Mouse (Mus musculus): ENCODE data around the gene Rps6kb2.

DNA sequence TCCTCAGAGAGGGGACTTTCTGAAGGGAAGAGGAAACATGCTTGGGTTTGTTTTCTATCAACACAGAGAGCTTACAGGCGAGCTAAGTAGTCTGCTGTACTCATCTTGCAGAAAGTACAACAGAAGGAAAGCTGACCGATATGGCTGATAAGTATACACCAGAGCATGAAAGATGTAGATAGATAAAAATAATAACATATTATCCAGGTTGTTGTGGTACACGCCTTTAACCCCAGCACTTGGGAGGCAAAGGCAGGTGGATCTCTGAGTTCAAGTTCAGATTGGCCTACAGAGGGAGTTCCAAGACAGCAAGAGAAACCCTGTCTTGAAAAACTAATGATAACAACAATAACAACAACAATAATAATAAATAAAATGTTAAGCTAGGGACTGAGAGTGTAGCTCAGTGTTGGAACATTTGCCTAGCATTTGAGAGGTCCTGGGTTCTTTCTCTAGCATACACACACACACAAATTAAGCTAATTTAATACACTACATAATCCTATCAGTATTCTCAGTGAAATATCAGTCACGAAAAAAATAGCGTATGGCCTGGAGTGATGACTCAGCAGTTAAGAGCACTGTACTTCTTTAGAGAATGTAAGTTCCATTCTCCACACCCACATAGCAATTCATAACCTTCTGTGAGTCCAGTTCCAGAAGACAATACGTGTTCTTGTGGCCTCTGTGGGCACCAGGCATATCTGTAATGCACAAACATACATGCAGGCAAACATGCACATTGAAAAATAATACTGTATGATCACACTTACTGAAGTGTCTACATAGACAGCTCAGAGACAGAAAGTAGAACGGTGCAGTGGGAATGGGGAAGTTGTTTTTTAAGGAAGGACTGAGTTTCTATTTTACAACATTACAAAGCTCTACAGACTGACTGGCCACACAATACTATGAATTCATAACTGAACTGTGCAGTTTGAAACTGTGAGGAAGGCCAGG lies 40.5 kb downstream of the Rps6kb2 start:
- TF ChIP-seq EP300 (IDR thresholded peaks at IDR 0.05; ENCODE audit: low read depth) (no peak), CTCF (IDR thresholded peaks at IDR 0.05; ENCODE audit: low read depth) (0 out of 2 replicates have a peak, but pooled peaks have one; percentile 2)
